Mouse (Mus musculus): ENCODE data around the gene Gm20683. TPM values are rescaled to one million over a fixed set of nuclear protein-coding genes. Genes with fewer than 3 reads are reported as not detected.

Gm20683 gene
- polyA plus RNA-seq, 1 experiment: 42.9 TPM

GRCm38 (mm10) chr17:25869954-25870353 is 28.4 kb upstream of the Gm20683 start:
- no peaks in the 10 kb centered on the region for H3K27me3 ChIP-seq (ENCODE audit: control insufficient read depth, insufficient read depth, low read length)
- no peak overlapping the region for H3K4me3 ChIP-seq (replicated peaks; ENCODE audit: insufficient read depth, low read depth, low read length)
- TF ChIP-seq CTCF (IDR thresholded peaks at IDR 0.05; ENCODE audit: borderline replicate concordance, insufficient read depth, low read depth, low read length) (no peak), POLR2A (IDR thresholded peaks at IDR 0.05; ENCODE audit: borderline replicate concordance, insufficient read depth, low read length) (no peak)
- peaks cover 12% of the 10 kb centered on the region for H3K4me1 ChIP-seq (ENCODE audit: control insufficient read depth, insufficient read depth, low read length)
- H3K27ac ChIP-seq (ENCODE audit: insufficient read depth, low read length): no peak overlapping the region
- WGBS: 81% methylated on average over 2 of the region's 2 CpGs
- no peak for DNase-seq

DNA sequence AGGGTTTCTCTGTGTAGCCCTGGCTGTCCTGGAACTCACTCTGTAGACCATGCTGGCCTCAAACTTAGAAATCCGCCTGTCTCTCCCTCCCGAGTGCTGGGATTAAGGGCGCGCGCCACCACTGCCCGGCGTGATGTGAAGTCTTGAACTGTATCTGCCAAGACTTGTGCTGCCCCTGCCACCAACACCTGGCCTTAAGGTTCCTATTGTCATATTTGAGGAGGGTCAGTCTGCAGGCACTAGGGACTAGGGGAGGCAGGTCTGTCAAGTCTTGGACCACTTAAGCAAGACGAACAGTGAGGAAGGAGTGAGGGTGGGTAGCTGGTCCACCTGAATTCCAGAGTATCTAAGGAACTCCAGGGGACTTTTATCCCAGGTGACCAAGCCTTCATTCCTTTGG is 27.9 kb upstream of the Gm20683 start:
- DNase-seq: no peak
- no peaks in the 10 kb centered on the region for H3K27me3 ChIP-seq (ENCODE audit: control insufficient read depth, insufficient read depth, low read length)
- no peak overlapping the region for H3K4me3 ChIP-seq (replicated peaks; ENCODE audit: insufficient read depth, low read depth, low read length)
- WGBS: 82% methylated on average over 8 of the region's 8 CpGs
- H3K27ac ChIP-seq (ENCODE audit: insufficient read depth, low read length): no peak overlapping the region
- TF ChIP-seq CTCF (IDR thresholded peaks at IDR 0.05; ENCODE audit: borderline replicate concordance, insufficient read depth, low read depth, low read length): no peak
- no peak for TF ChIP-seq POLR2A (IDR thresholded peaks at IDR 0.05; ENCODE audit: borderline replicate concordance, insufficient read depth, low read length)
- H3K4me1 ChIP-seq (ENCODE audit: control insufficient read depth, insufficient read depth, low read length): peaks cover 11% of the 10 kb centered on the region

GRCm38 (mm10) chr17:25868601-25869191 is 27.1 kb upstream of the Gm20683 start, which contains the start of gene Mcrip2:
Gene Mcrip2 (minus strand): TSS chr17:25868764.
- peaks cover 8% of the 10 kb centered on the region for H3K4me1 ChIP-seq (ENCODE audit: control insufficient read depth, insufficient read depth, low read length)
- TF ChIP-seq CTCF (IDR thresholded peaks at IDR 0.05; ENCODE audit: borderline replicate concordance, insufficient read depth, low read depth, low read length): no peak
- TF ChIP-seq POLR2A (IDR thresholded peaks at IDR 0.05; ENCODE audit: borderline replicate concordance, insufficient read depth, low read length): peak; percentile 39; the same call in 1 of the 2 replicates
- peak; percentile 84 to 85 for DNase-seq
- peak within 1 kb of the TSS; percentile 82 for H3K4me3 ChIP-seq (replicated peaks; ENCODE audit: insufficient read depth, low read depth, low read length)
- peak within 1 kb of the TSS; percentile 83 for H3K27ac ChIP-seq (ENCODE audit: insufficient read depth, low read length)
- H3K27me3 ChIP-seq (ENCODE audit: control insufficient read depth, insufficient read depth, low read length): no peaks in the 10 kb centered on the region
- under 1% methylated on average over 22 of the region's 24 CpGs for WGBS

DNA sequence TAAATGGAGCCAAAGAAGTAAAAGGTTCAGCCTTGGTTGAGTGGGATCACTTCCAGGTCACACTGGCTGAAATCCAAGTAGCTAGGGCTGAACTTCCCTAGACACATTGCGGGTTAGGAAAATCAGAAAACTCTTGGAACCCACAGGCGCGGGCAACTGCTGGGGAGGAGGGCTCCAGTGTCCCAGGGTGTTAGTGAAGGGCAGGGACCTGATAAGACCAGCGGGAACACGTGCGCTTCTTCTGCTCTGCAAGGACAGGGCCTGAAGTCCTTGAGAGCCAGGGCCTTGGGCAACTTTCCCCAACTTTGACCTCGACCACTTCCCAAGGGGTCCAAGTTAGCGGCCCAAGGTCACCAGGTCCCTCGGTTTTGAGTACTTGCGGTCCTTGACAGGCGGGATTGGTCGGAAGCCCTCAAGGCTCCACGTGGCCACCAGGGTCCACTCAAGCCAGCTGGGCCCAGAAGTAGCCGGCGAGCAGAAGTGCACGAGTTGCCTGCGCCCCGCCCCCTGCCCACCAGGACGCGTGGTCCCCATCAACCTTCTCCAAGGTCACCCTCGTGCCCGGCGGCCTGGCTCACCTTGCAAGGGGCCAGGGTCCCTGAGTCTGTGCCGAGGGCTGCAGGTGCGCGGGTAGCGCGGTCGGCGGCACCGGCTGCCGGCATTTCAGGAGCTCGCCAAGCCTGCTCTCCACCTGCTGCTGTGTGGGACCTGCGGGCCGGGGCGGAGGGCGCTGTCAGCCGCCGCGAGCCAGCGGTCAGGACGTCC is 26.5 kb upstream of the Gm20683 start:
- WGBS: under 1% methylated on average over 42 of the region's 42 CpGs
- Histone ChIP-seq H3K27me3 (ENCODE audit: control insufficient read depth, insufficient read depth, low read length) (no peaks in the 10 kb centered on the region), H3K4me3 (replicated peaks; ENCODE audit: insufficient read depth, low read depth, low read length) (peak overlapping the region; percentile 82), H3K27ac (ENCODE audit: insufficient read depth, low read length) (peak overlapping the region; percentile 42), H3K4me1 (ENCODE audit: control insufficient read depth, insufficient read depth, low read length) (peaks cover 8% of the 10 kb centered on the region)
- DNase-seq: peak in 1 of 2 experiments; percentile 62
- TF ChIP-seq POLR2A (IDR thresholded peaks at IDR 0.05; ENCODE audit: borderline replicate concordance, insufficient read depth, low read length) (no peak), CTCF (IDR thresholded peaks at IDR 0.05; ENCODE audit: borderline replicate concordance, insufficient read depth, low read depth, low read length) (no peak)

GRCm38 (mm10) chr17:25867509-25867835 is 25.9 kb upstream of the Gm20683 start:
- WGBS: 11% methylated on average over 7 of the region's 7 CpGs
- DNase-seq: no peak

DNA sequence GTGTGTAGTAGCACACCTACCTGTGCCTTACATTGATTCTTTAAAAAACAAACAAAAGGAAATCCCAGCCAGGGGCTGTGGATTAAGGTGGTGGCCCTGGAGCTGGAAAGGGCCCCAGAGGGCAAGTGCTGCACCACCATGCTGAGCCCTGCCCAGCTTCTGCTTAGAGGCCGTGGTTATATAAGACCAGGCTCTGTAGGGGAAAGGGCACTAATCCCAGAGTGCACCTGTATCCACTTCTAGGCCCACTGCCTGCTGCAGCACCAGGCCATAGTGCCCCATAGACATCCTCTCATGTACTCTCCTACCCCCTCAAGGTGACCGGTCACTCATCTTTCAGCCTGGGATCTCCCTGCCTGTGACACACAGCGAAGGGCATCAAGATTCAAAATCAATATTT is 24.6 kb upstream of the Gm20683 start:
- TF ChIP-seq POLR2A (IDR thresholded peaks at IDR 0.05; ENCODE audit: borderline replicate concordance, insufficient read depth, low read length) (no peak), CTCF (IDR thresholded peaks at IDR 0.05; ENCODE audit: borderline replicate concordance, insufficient read depth, low read depth, low read length) (no peak)
- DNase-seq: no peak
- Histone ChIP-seq H3K4me1 (ENCODE audit: control insufficient read depth, insufficient read depth, low read length) (peaks cover 8% of the 10 kb centered on the region), H3K4me3 (replicated peaks; ENCODE audit: insufficient read depth, low read depth, low read length) (no peak overlapping the region), H3K27ac (ENCODE audit: insufficient read depth, low read length) (no peak overlapping the region), H3K27me3 (ENCODE audit: control insufficient read depth, insufficient read depth, low read length) (no peaks in the 10 kb centered on the region)
- WGBS: 85% methylated on average over 3 of the region's 3 CpGs

More at GRCm38 (mm10) chr17:25867509-25867835, 25.9 kb upstream of the Gm20683 start:
- no peak for TF ChIP-seq POLR2A (IDR thresholded peaks at IDR 0.05; ENCODE audit: borderline replicate concordance, insufficient read depth, low read length)
- no peak for TF ChIP-seq CTCF (IDR thresholded peaks at IDR 0.05; ENCODE audit: borderline replicate concordance, insufficient read depth, low read depth, low read length)
- Histone ChIP-seq H3K4me1 (ENCODE audit: control insufficient read depth, insufficient read depth, low read length) (peaks cover 8% of the 10 kb centered on the region), H3K27ac (ENCODE audit: insufficient read depth, low read length) (peak overlapping the region; percentile 42), H3K4me3 (replicated peaks; ENCODE audit: insufficient read depth, low read depth, low read length) (peak overlapping the region; percentile 82), H3K27me3 (ENCODE audit: control insufficient read depth, insufficient read depth, low read length) (no peaks in the 10 kb centered on the region)

GRCm38 (mm10) chr17:25865288-25865687 is 23.7 kb upstream of the Gm20683 start:
- no peak for TF ChIP-seq CTCF (IDR thresholded peaks at IDR 0.05; ENCODE audit: borderline replicate concordance, insufficient read depth, low read depth, low read length)
- TF ChIP-seq POLR2A (IDR thresholded peaks at IDR 0.05; ENCODE audit: borderline replicate concordance, insufficient read depth, low read length): no peak
- no peak overlapping the region for H3K4me3 ChIP-seq (replicated peaks; ENCODE audit: insufficient read depth, low read depth, low read length)
- H3K27me3 ChIP-seq (ENCODE audit: control insufficient read depth, insufficient read depth, low read length): no peaks in the 10 kb centered on the region
- 89% methylated on average over 11 of the region's 11 CpGs for WGBS
- DNase-seq: no peak
- peaks cover 14% of the 10 kb centered on the region for H3K4me1 ChIP-seq (ENCODE audit: control insufficient read depth, insufficient read depth, low read length)
- no peak overlapping the region for H3K27ac ChIP-seq (ENCODE audit: insufficient read depth, low read length)

- Histone ChIP-seq H3K4me3 (replicated peaks; ENCODE audit: insufficient read depth, low read depth, low read length) (no peak overlapping the region), H3K27ac (ENCODE audit: insufficient read depth, low read length) (no peak overlapping the region), H3K4me1 (ENCODE audit: control insufficient read depth, insufficient read depth, low read length) (peaks cover 16% of the 10 kb centered on the region), H3K27me3 (ENCODE audit: control insufficient read depth, insufficient read depth, low read length) (no peaks in the 10 kb centered on the region)
- no peak for DNase-seq
- TF ChIP-seq CTCF (IDR thresholded peaks at IDR 0.05; ENCODE audit: borderline replicate concordance, insufficient read depth, low read depth, low read length) (no peak), POLR2A (IDR thresholded peaks at IDR 0.05; ENCODE audit: borderline replicate concordance, insufficient read depth, low read length) (no peak)
- WGBS: 83% methylated on average over 14 of the region's 14 CpGs
Observed at GRCm38 (mm10) chr17:25864311-25864710, 22.7 kb upstream of the Gm20683 start.

All from cerebellum, adult 2 months (tissue).